Mouse (Mus musculus) embryonic fibroblast, embryonic 13.5 days (primary cell): ENCODE measurements around the gene Fbxw5.

Source experiments
- CTCF ChIP-seq: IDR thresholded peaks from 2 replicates; pipeline ENCODE4 v1.5.1; 2011; ENCODE audit warnings: mild to moderate bottlenecking, control low read depth, low read length, moderate library complexity, borderline replicate concordance; ENCODE audit not compliant: insufficient read depth
- POLR2A ChIP-seq: IDR thresholded peaks from 2 replicates; pipeline ENCODE4 v1.6.1; 2011; ENCODE audit warnings: low read depth, mild to moderate bottlenecking, control low read depth, low read length, moderate library complexity

DNA sequence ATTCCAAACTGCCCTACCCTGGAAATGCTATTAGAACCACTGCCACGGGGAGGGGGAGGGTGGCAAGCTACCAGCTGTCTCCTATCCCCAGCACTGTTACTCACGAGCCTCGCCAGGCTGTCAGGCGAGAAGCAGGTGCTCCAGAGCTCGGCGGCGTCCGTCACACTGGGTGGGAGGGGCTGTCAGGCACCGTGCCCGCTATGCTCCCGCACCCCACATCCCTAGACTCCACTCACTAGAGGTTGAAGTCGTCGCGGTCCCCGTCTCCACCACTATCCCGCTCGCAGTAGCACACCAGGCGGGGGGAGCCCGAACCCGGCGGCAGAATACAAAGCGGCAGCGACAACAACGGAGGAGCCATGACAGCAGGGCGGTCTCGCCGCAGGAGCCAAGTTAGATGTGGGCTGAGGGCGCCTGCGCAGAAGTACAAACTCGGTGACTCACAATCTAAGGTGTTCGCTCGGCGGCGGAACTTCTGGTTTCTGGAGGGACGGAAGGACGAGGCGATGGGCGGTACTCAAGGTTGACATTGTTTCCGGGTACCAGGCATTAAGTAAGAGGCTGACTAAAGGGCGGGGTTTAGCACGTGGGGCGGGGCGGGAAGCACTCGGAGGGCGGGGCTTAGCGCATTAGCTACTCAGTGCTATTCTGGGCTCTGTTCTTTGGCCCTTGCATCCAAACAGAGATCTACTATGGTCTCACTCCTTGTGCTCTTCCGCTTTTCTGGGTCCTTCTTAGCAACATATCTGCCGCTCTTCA is 39.8 kb upstream of the Fbxw5 start, which contains the start of gene Paxx:
- no peak for TF ChIP-seq CTCF
- peak; percentile 76 for TF ChIP-seq POLR2A
